Mouse (Mus musculus): ENCODE results near the gene Setx.

DNA sequence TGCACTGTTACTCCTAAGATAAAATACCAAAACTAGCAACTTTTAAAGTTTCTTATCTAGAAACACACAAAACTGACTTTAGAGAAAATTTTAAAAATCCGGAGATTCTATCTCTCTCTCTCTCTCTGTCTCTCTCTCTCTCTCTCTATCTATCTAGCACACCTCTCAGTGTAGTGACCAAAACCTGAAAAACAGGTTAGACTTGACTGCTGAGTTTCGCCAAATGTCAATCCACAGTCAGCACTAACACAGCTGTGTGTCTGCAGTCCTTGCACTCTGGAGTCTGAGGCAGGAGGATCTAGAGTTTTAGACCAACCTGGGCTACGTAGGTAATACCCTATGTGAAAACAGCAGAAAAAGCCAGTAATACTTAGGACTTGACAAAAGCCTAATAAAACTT lies 50.9 kb downstream of the Setx start:
- TF ChIP-seq POLR2A (IDR thresholded peaks at IDR 0.05; ENCODE audit: borderline replicate concordance, control insufficient read depth, low read depth, low read length): no peak
- TF ChIP-seq CTCF (IDR thresholded peaks at IDR 0.05; ENCODE audit: control insufficient read depth, insufficient read depth, low read length): no peak
